Mouse (Mus musculus): ENCODE data around the gene Fbxo40.

- no peak for TF ChIP-seq CTCF (IDR thresholded peaks at IDR 0.05; ENCODE audit: control insufficient read depth, insufficient read depth, insufficient replicate concordance, low read depth, low read length)
- no peak for TF ChIP-seq POLR2A (IDR thresholded peaks at IDR 0.05; ENCODE audit: control insufficient read depth, low read depth, low read length)
These were observed 64.9 kb downstream of the Fbxo40 start for GRCm38 (mm10) chr16:36925351-36925750.

All from testis, adult 2 months (tissue).